Mouse (Mus musculus): Measurements from ENCODE around the gene Gale.
"Not testable (repeated sequence)": the region's sequence is repeated elsewhere in the genome, so short reads cannot be mapped to it uniquely, and the experiment has no call there.

Gale gene

DNA sequence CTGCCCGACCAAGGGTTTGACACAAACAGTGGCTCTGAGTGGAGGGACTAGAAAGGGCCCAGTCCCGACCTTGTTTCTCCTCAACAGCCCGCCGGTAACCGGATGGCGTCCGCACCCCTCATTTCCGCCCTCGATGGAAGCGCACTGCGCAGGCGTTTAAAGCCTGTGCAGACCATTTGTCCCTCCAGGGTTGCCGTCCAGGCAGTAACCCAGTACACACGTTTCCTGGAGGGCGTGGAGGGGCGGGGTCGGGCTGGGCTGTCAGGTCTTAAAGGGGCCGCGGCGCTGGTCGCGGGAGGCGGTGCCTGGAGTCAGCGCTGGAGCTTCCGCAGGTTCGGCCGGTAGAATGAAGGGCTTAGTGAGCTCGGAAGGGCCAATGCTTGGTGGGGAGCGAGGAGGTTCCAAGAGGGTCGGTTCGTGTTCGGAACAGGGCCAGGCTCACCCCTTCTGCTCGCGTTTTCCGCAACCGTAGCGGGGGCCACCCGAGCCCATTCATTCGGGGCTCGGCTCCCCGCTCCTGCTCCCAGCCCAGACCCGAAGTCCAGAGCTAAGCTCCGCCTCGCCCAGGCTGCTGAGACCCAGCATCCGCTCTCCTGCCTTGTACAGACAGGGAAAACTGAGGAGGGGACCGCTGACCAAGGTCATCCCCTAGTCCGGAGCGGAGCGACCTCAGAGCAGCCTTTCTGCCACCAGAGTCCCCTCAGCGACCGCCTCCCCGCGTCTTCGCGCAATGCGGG lies at the start of gene Gale:
Gale (plus strand) TSS at position 271 of the 737 bp plus-strand sequence.
- peak; percentile 95 to 97 for DNase-seq

DNA sequence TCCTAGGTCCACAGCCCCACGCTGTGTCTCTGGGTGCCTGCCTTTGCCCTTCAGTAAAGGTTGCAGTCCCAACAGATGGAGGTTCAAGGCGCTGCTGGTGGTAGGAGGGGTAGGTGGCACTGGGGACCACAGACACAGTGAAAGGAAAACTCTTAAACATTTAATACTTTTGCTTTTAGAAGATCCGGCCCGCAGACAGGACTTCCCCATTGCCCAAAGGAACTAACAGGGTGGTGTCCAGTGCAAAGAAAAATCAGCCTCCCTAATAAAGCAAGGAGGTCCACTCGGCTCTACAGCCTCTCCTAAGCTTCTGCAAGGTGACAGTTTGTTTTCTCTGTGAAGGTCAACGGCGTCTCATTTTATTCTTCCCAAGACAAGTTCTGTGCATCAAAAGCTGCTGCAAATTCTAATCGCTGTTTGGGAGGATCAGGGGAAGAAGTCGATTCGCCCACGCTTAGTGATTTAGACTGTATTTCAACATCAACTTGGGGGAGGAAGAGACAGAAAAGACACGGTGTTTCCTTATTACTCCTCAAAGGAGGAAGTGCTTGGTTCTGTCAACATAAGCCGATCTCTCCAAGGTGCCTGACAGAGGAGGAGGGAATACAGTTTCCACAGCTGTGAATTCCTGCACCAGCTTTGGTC lies 44.8 kb upstream of the Gale start:
- DNase-seq, result peak; percentile 29 to 48

GRCm38 (mm10) chr4:135919280-135919639 lies 44.3 kb upstream of the Gale start:
- DNase-seq, result no peak

DNA sequence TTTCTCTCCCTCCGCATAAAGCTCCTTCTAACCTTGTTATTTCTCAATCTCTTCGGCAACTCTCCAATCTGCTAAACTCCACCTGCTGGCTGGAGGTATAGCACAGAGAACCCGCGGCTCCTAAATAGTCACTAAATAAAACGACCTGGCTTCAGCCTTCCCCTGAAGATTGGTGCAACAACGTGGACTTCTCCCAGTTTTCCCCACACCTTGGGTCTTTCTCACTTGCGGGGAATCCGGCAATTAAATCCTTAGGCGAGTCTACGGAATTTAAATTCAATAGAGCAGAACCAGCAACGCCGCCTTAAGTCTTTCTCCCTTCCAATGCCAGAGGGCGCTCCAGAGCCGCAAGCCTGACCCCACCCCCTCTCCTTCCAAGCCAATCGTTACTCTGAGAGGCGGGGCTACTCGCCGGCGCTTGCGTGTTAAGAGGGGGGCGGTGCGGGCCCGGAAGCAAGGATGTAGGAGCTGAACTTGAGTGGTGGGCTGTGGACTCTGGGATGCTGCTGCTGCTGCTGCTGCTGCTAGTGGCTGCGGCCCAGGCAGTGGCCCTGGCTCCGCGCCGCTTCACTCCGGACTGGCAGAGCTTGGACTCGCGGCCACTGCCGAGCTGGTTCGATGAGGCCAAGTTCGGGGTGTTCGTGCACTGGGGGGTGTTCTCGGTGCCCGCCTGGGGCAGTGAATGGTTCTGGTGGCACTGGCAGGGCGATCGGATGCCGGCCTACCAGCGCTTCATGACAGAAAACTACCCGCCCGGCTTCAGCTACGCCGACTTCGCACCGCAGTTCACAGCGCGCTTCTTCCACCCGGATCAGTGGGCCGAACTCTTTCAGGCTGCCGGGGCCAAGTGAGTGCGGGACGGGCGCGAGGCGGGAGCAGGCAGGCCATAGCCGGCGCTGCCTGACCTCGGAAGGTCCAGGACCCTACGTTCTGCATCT lies 43.0 kb upstream of the Gale start, which contains the start of gene Fuca1:
Fuca1 (plus strand) TSS at position 432 of the 938 bp plus-strand sequence.
- DNase-seq, result peak; percentile 96 to 97

GRCm38 (mm10) chr4:135921257-135922120 lies 42.0 kb upstream of the Gale start:
- DNase-seq, result peak; percentile 31 to 40

DNA sequence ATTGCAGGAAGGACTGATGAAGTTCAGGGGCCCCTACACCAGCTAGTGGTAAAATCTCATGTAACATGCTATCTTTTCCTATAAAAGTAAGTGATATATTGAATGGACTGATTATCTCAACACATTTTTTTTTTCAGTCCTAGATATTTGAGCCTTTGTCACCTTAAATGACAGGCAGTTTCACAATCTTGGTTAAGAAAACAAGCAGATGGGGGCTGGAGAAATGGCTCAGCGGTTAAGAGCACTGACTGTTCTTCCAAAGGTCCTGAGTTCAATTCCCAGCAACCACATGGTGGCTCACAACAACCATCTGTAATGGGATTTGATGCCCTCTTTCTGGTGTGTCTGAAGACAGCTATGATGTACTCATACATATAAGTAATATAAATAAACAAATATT lies 41.3 kb upstream of the Gale start:
- DNase-seq, result no peak

GRCm38 (mm10) chr4:135924418-135924817 lies 39.1 kb upstream of the Gale start:
- no peak for DNase-seq

GRCm38 (mm10) chr4:135925341-135925740 lies 38.2 kb upstream of the Gale start:
- no peak for DNase-seq

DNA sequence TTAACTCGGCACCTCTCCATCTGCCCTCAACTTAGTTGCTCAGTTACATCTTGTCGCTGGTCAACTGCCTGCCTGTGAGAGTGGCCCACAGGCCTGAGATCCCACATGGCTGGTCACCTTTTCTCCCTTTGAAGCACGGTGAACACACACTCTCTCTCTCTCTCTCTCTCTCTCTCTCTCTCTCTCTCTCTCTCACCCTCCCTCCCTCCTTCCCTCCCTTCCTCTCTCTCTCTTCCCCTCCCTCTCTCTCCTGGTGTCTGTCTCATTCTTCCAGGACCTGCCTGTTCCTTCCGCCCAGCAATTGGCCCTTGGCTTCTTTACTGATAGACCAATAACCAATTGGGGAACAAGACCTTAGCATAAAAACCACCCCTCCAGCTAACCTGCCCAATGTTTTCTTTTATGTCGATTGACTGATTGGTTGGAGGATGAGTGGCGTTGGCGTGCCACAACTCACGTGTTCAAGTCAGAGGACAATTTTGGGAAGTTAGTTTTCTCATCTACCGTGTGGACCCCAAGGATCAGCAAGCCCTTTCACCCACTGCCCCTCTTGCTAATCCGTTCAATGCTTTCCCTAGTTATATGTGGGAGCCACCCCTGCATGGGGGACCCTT lies 37.2 kb upstream of the Gale start:
- DNase-seq, result no peak

GRCm38 (mm10) chr4:135926861-135927260 lies 36.7 kb upstream of the Gale start:
- no peak for DNase-seq

DNA sequence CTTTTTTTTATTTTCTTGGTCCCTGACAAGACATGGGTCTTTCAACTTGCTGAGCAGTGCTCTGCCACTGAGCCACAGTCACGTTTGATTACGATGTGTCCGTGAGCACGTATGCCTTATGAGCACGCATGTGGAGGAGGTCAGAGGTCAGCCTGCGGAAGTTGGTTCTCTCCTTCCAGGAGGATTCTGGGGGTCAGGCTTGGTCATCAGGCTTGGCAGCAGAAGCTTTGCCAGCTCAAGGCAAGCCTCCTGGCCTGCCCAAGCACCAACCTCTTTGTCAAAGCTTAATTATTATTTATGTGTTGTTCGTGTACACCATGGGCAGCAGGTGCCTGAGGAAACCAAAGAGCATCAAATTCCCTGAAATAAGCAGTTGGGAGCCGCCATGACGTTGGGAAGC lies 35.2 kb upstream of the Gale start:
- DNase-seq, result no peak

DNA sequence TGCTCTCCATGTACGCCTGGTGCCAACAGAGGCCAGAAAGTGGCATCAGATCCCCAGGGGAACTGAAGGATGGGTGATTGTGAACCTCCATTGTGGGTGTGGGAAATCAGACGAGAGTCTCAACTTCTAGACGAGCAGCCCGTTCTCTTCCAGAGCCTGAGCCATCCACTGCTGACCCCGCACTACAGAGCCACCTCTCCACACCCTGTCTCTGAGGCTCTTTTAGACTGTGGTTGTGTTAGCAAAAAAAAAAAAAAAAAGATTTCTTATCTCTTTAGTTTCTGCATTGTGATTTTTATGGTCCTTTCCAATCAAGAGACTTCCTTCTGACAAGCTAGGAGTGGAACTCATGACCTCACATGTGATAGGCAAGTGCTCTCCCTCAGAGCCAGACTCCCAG lies 34.1 kb upstream of the Gale start:
- no peak for DNase-seq

DNA sequence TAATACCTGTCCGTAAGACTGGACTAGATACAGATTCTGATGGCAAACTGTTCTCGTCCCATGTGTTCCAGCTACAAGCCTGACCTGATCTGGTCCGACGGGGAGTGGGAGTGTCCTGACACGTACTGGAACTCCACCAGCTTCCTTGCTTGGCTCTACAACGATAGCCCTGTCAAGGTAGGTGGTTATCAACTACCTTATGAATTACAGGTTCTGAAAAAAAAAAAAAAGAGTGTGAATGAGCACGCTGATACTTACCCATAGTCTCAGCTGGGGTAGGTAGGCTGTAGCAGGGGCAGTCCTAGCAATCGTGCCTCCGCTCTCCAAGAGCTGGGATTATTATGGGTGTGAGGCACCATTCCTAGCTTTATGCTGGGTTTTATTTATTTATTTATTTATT lies 33.7 kb upstream of the Gale start:
- DNase-seq, result no peak

DNA sequence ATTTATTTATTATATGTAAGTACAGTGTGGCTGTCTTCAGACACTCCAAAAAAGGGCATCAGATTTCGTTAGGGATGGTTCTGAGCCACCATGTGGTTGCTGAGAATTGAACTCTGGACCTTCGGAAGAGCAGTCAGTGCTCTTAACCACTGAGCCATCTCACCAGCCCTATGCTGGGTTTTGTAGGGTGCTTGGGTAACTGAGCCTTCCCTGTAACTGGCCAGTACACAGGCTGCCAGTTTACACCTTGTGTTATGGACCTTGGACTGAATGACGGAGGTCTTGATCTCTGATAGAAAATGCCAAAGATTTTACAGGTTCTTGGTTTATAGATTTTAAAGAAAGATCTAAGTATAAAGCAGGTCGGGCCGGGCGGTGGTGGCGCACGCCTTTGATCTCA lies 33.3 kb upstream of the Gale start:
- DNase-seq, result no peak

DNA sequence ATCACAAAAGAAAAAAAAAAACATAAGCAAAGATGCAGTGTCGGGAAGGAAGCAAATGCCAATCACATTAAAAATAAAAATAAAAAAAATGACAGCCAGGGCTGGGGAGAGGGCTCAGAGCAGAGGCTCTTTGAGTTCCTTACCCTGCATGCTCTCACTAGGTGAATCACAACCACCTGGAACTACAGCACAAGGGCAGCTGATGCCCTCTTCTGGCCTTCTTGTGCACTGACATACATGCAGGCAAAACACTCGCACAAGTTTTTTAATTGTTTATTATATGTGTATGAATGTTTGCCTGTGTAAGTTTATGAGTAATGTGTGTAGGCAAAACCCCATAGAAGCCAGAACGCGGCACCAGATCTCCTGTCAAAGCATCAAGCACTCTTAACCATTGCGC lies 31.7 kb upstream of the Gale start:
- peak; percentile 20 to 33 for DNase-seq

- no peak for DNase-seq
Measured at GRCm38 (mm10) chr4:135934708-135935500, 28.6 kb upstream of the Gale start.

DNA sequence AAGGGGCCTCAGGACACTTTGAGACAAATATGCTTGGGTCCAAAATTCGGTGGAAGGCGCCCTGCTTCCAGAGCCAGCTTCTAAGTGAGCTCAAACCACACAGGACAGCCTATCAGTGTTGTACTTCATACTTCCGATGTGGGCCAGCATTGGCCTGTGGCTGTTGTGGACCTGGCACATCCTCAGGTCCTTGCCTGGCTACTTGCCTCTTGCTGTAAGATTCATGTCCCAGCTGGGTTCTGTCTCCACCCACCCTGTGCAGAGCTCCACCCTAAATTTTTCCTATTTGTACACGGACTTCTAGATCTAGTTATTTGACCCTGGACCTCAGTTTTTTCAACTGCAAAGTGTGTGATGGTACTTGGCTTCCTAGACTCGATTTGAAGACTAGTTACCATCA lies 28.0 kb upstream of the Gale start:
- peak in 1 of 2 experiments; percentile 49 for DNase-seq

DNA sequence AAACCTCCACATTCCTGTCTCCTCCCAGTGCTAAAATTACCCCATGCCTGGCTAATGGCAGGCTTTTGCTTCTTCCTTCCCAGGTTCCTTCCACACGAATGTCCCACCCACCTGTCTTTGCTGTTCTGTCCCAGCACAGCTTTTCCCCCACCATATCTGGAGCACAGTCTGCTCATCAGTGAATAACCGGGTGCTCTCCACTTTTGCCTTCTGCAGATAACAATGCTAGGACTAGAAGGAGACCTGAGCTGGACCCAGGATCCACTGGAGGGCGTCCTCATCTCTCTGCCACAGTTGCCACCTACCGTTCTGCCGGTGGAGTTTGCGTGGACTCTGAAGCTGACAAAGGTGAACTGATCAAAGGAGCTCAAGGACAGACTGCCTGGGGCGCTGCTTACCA lies 24.7 kb upstream of the Gale start:
- DNase-seq, result no peak

DNA sequence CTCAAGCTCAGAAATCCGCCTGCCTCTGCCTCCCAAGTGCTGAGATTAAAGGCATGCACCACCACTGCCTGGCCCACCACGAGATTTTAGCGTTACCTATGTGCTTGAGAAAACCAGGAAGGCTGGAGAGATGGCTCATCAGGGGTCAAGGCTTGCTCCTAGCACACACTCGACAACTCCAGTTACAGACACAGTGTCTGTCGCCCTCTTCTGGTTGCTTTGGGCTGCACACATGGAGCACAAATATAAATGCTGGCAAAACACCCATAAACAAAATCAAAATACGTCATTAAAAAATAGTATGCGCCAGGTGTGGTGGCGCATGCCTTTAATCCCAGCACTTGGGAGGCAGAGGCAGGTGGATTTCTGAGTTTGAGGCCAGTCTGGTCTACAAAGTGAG lies 22.5 kb upstream of the Gale start:
- not testable (repeated sequence) for DNase-seq

GRCm38 (mm10) chr4:135942193-135942592 lies 21.3 kb upstream of the Gale start:
- DNase-seq, result no peak

DNA sequence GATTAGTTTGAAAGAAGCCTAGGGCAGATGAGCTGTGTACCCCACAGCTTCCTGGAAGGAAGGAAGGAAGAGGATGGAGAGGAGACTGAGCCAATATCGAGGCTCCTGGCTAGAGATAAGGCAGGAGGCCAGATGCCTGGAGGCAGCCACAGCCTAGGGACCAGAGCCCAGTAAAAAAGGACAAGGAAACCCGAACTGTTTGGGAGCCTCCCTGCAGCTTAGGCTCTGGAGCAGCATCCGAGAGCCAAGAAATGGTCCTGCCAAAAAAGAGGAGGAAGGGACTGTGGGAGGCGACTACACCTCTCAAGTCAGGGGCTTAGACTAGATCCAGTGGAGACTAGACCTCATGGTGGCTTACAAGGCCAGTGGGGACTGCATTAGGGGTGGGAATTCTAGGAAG lies 20.1 kb upstream of the Gale start:
- DNase-seq, result peak in 1 of 2 experiments; percentile 33

All from lung, adult 18-20 months (tissue).